Mouse (Mus musculus) left cerebral cortex, adult 18-20 months (tissue): ENCODE measurements around the gene Celf2. TPM values are rescaled to one million over a fixed set of nuclear protein-coding genes. Genes with fewer than 3 reads are reported as not detected.

Experiments
- DNase-seq, 2 experiments: peaks; one replicate each; pipeline ENCODE4 v3.0.0; 2021 to 2022; ENCODE audit warnings: low spot score in 2 of 2, mixed read lengths in 1 of 2
- total RNA-seq, 2 experiments: library from RNA; stranded (reverse); gene quantifications; 2 replicates each; pipeline ENCODE4 v1.2.3; 2021

The Celf2 gene
- total RNA-seq, 2 experiments from 2014 or later = 380 to 425 TPM

DNA sequence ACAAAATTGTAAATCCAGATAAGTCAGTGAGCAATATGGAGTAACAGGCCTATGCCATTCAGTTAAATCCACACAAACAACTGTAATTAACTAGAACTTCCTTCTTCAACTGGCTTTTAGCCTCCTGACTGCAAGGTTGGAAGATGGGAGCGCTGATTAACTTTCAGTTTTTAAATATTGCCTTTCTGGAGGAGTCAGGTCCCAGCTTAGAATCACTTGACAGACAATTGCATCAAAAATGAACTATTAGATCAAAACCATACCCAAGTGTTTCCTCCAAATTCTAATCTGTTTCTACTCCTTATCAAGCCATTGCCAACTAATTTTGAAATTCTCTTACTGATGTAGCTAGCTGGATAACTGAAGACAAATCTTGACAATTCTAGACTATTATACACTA, 635.7 kb downstream of the Celf2 start:
- DNase-seq = no peak

DNA sequence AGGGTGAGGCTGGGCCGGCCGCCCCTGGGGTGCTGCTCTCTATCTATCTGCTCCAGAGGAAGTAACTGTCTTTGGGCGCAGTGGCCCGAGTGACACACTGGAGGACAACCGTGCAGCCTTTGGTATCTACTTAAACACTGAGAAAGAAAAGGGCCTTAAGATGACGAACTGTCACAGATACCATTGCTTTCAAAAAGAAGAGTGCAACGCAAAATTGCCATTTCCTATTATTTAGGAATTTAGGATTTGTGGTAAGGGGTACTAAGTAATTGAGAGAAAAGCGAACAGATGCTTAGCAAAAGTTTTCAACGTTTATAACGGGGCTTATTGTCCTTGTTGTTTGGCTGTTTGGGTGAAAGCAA, 636.5 kb downstream of the Celf2 start:
- no peak for DNase-seq

DNA sequence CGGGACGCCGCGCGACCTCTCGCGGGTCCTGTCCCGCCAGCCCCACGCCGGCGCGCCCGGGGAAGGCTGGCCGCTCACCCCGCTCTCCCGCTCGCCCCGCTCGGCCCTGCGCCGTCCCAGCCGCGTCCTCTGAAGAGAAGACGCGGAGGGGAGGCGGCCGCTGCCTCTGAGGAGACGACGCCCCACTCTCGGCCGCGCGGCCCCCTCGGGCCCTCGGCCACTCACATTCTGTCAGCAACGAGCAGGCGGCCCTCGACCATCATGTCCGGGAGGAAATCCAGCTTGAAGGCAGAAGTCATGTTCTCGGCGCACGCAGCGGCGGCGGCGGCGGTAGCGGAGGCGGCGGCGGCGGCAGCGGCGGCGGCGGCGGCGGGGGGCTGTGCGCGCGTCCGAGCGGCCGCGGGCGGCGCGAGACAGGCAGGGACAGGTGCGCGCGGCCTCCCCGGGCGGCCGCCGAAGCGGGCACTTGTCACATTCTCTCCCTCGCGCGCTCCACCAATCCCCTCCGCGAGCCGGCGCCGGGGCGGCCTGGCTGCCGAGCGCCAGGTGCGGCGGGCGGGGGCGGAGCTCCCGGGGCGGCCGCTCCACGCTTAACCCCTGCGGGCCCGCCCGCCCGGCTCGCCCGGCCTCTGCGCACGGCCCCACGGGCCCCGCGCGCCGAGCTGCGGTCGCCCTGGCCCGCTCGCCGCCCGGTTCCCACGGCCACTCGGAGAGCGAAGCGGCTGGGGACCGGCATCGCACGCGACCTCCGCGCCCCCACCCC, 637.1 kb downstream of the Celf2 start:
- peak; percentile 69 to 81 for DNase-seq

DNA sequence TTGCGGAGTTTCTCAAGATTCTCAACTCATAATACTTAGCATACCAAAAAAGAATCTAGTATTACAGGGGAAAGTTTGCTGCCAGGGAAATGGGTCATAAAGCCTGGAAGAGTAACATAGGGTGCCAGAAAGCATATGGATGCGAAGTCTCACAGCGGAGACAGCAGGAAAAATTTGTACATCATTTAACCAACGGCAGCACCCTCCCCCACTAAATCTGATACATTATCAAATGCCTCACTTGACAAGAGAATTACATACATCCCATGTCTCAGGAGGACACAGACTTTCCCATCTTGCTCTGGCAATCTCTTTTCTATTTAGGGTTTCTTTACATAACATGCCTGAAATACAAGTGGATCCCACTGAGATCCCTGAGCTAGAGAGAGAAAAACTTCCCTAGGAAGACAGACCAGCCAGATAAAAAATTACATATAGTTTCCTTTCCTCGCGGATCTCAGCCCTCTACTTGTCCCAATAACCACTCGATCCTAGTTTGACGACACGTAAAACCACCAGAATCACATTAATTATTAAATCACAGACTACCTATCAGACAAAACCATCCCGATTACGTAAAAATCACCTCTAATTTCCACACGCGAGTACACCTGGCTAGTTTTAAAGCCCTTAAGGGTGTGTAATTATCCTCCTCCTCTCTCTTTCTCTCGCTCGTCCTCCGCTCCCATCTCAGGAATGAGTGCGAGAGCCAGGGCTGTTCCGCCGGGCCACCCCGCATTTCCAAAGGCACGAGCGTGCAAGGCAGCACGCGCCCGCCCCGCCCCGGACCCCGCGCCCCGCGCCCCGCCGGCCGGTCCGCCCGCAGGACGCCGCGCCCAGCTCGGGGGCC, 637.9 kb downstream of the Celf2 start:
- no peak for DNase-seq

DNA sequence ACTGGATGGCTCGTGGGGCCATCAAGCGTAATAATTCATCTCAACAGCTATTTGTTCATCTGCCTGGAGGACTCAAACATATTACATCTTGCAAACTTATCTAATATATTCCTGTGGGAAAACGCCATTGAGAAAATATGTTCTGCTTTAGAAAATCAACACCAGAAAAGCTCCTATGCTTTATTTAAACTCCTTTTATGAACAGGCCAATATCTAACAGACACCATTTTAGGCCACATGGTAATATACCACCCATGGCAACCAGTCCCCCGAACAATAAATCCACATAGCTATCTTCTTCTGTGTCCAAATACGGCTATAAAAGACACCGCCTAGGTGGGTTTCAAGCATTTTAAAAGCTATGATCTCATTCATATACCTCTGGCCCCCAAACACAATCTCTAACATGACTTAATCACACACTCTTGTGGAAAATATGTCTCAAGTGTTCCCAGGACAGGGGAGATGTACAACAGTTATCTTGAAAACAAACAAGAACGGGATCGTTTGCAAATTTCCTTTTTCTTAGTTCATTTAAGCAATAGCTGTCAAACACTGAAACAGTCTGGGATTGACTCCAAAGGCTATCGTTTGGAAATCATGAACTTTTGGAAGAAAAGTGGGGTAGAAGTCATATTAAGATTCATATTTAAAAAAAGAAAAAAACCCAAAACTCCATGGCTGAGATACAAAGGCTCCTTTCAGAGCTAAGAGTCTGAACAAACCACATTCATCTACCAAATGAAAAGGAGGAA, 639.2 kb downstream of the Celf2 start:
- no peak for DNase-seq

DNA sequence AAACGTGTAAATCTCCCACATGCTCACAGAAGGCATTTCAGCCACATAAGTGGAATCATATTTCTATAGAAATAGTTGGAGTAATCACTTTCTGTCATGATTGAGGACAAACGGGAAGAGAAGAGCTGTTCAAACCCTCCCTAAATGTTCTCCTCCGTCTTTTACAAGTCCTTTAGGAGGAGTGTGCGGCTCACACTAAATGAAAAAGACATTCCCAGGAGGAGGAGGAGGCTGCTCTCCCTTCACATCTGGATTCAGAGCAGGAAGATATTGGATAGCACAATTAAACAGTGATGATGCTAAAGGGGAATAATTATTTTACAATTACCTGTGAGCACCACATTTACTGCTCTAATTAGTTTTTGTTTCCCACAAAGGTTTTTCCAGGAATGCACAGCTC, 642.1 kb downstream of the Celf2 start:
- no peak for DNase-seq

DNA sequence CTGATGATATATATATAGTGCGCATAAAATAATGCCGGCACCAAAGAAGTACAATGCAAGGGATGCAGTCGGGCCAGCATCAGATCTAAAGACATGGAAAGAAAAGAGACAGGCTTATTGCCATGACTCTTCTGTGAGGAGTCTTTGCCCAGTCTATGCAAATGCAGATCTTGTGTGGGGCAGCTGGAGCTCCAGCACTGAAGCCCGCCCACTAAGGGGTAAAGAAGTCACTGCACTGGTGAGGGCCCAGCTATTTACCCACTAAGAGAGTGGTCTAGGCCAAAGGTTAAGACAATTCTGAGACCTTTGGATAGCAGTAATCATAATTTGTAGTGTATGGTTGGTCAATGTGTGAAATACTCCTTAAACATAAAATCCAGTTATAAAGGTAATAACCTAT, 643.6 kb downstream of the Celf2 start:
- no peak for DNase-seq

DNA sequence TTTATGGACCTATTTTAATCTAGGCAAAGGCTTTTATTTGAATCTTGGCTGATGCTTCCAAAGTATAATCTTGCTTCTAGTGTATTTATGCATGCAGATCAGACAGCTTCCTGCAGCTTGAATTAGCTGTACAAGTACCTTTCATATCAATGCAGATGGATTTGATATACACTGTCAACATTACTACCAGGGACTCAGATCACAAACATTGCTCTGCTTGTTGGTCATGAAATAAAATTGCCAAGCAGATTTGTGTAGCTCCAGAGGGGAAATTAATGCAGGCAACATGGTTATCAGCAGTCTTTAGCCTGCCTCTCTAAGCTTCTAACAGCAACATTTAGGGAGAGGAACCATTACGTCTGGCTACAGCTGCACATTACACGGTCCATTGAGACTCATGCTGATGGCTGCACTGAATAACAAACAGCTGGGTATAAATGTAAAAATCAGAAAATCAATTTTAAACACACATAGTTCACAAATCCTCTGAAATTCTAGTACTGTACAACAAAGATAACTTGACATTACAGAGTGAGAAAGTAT, 659.2 kb downstream of the Celf2 start:
- DNase-seq = no peak

DNA sequence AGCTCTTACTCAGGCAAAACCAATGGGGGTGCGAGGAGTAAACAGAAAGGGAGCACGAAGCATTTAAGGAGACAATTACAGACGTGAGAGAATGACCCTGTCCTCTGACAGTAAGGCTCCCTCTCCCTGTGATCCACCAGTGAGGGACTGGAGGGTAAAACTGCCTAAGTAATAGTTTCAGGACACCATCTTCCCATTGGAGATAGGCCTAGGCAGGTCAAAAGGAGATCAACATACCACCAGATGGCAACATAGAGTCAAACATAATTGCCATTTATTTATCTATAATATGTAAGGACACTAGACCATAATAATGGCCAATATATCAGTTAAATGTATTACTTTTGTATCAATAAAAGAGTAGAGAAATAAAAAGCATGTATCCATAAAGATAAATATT, 660.0 kb downstream of the Celf2 start:
- DNase-seq = no peak

DNA sequence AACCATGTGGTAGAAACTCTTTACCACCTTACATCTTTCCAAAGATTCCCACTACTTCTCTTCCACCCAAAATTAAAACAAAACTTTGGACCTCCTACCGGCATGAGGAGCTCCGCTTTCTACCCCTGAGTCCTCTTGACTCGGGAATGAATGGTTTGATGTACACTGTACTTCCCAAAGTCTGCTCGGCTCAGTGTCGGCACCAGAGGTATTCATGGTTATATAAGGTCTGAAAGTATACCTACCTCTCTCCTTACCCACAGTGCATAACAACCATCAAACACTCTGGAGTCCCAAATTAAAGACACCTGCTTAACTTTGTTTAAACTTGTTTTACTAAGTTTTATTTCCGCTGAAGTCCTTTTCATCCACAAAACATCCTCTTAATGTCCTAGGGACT, 679.3 kb downstream of the Celf2 start:
- no peak for DNase-seq

DNA sequence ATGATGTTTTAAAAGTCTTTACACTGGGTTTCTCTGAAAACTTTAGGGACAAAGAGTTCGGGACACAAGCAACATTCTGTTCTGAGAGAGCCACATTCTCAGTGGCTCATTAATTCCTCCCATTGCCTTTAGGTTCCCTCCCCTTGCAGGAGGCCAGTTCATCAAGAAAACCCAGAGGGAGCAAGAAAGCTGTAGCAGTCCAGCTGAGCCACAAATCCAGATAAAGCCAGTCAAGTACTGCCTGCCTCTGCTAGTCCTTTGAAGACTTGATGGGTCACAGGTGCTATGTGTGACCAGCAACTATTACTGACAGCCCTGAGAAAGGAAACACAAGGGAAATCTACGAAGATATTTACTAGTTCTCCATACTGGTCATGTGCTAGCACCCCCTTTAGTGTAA, 681.8 kb downstream of the Celf2 start:
- DNase-seq = no peak

DNA sequence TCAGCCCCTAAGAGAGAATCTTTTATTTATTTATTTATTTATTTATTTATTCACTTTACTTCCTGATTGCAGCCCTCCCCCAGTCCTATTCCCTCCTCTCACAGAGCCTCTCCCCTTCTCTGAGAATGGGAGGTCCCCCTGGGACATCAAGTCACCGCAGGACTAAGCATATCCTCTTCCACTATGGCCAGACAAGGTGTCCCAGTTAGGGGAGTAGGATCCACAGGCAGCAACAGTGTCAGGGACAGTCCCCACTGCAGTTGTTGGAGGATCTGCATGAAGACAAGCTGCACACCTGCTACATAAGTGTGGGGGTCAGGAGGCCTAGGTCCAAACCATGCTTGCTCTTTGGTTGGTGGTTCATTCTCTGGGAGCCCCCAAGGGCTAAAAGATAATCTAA, 686.3 kb downstream of the Celf2 start:
- DNase-seq = no peak

DNA sequence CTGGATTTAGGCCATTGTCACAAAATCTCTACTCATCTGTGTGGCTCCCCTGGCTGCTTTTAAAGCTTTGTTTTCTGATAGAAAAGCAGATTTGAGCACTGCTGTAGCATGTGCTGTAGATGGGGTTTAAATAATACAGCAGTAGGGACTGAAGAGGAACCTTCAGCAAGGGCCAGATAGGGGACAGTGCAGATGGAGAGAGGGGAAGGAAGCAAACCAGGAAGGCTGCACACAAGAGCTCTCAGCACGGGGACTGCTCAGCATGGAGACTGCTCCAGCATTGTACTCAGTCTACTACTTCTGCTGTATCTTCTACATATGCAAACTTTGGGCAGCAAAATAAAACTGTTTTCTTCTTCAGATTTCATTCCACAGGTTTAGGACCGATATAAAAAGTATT, 687.8 kb downstream of the Celf2 start:
- no peak for DNase-seq

DNA sequence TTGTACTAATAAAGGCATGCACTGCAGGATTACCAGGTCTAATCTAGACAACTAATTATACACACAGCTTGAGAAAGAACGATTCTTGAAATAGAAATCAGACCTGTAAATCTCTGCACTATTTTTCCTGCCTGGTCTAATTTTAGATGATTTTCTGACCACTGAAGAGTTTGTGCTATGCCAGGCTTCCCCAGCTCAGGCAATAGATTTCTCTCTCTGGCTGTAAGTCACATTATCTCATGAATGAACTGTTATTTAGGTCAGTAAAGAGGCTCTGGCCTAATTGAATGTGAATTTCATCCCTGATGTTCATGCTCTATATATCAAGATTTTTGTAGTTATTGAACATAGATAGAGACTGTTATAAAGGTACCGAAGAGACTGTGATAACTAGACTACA, 694.1 kb downstream of the Celf2 start:
- no peak for DNase-seq

DNA sequence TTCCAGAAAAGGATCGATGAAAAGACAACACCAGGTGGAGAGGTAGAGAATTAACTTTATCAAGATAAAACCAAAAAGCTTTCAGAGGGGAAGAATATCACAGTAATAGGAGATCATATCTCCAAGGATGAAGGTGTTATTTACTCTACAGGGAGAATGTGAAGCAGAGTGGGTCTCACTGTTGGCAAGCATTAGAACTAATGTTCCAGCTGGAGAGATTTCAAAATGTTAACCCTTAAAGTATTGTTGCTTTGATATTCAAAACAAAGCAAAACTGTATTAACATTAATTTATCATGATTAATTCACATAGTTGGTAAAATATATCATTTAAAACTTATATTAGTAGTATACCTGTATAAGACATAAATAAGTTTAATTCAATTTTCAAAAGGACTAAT, 700.6 kb downstream of the Celf2 start:
- DNase-seq = no peak

DNA sequence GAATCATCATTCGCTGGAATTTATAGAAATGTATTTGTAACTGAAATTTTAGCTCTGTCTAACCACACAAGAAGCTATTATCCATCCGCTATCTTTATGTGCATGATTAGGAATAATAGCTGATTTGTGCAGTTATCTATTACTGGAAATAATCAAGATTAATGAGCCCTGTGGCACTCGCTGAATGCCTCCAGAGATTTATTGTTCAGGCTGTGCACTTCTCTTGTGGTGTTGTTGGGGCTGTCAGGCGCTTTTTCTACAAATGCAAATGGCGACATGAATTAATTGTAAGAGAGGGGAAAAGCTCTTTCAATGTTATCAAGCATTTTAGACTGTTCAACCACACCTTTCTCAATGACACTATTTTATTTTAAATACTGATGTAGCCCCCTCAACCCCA, 712.6 kb downstream of the Celf2 start:
- no peak for DNase-seq

DNA sequence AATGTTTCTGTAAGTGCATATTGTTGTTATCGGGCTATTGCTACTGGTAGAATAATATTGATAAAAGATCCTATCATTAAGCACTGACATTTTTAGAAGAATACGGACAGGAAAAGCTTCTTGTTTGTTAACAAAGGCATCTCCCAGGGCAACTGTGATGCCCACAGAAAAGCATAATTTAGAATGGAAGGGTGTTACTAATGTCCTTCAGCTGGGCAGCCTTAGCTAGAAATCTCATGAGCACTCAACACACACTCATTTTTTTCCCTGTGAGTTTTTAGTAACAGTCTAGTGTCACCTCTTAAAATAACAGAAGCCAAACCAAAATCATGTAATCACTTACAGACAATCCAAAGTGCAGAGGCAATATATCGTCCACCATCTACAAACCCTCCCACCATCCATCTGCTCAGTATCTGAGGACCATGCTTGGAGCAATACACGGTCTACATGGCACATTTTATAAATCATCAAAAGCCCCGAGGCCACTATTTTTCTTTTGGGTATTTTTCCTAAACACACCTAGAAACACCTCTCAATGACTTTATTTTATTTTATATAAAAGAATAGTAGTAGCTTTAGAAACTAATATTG, 713.3 kb downstream of the Celf2 start:
- no peak for DNase-seq

DNA sequence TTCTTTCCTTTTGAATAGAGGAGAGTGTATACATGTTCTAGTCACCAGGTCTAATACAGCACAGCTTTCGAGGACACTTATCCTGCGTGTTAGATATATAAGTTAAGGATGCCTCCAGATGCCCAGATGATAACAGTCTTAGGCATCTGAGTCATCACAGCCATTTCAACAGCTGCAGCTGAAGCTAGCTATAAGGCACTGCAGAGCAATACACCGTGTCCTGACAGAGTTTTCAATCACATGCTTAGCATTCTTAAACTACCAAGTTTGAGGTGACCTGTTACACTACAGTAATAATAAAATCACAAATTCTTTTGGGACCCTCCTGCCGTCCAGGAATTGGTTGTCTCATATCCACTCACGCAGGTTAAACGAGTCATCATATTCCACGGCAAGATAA, 714.5 kb downstream of the Celf2 start:
- no peak for DNase-seq

DNA sequence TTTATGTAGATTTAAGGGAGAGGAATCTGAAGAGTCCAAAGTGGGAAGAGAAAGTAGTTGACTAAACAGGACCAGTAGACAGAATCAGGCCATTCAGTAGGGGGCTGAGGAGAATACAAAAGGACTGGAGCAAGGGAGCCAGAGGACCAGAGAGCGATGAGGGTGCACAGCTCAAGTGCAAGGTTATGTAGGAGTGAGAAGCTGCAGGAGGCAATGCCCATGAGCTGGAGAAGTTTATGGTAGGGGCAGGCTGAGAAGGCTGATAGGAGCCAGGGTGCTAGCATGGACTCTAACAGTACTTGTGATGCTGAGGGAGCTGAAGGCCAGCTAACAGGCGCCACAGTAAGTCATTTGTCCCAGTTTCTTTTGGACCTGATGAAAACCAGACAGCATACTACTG, 718.5 kb downstream of the Celf2 start:
- no peak for DNase-seq

DNA sequence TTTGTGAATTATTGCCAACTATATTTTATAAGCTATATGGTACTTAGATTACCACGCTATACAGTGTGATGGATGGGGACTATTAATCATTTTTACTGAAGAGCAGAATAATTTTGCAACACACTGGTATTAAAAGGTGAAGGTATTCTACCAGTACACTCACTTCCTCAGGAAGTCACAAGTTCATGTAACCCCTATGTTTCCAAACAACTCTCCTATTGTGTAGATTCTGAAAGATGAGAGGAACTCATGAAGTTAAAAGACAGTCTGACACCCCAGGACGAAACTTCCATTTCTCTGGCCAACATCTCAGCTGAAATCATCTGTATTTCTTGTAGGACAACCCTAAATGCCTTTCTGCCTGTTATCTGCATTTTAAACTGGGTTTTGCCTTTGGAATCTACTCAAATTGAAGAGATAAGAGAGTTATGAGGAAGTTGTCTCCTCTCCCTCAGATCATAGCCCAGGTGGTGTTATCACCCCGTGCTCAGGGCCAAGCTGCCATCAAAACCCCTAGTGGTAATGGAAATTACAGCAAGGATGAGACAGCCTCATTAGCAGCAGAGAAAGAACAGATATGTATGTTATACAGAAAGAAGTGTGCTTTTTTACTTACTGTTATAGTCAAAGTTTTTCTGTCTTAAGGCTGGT, 722.7 kb downstream of the Celf2 start:
- DNase-seq = no peak

DNA sequence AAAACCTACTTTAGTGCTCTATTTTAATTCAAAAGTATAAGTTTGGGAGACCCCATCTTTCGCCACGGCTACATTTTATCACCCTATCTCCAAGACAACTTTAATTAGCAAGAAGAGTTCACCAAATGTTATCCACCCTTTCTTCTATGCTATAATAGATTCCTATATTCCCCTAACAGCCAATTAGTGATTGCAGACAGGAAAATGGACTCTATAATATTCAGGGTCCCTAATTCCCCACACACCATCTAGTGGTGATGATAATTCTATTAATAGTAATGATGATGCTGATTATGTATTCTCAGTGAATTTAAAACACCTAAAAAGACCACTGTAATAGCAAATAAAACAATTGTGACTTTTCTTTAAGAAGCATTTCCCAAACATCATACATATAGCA, 739.1 kb downstream of the Celf2 start:
- no peak for DNase-seq
